Mouse (Mus musculus): ENCODE measurements around the gene Rhof.

Gene Rhof

GRCm38 (mm10) chr5:123134875-123135382 lies 2.4 kb upstream of the Rhof start:
- no peak for DNase-seq

GRCm38 (mm10) chr5:123134186-123134874 lies 1.8 kb upstream of the Rhof start:
- DNase-seq: peak; percentile 88 to 92

DNA sequence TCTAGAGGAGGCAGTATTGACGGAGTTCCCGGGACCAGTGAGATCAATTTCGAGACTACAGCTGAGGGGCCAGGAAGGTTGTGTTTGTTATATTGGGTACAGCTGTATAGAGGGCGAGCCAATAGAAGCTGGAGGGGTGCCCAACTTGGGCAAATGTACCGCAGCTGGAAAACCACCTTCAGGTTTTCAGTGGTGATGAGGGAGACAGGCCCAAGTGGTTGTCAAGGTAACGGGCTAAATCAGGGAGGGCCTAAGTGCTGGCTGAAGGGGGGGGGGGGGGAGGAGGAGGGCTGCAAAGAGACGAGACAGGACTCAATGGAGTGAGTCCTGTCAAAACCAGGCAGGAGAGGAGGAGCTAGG lies 1.3 kb upstream of the Rhof start:
- DNase-seq: peak; percentile 62 to 70

GRCm38 (mm10) chr5:123133083-123133783 lies 741 bp upstream of the Rhof start:
- DNase-seq: peak; percentile 92 to 95

DNA sequence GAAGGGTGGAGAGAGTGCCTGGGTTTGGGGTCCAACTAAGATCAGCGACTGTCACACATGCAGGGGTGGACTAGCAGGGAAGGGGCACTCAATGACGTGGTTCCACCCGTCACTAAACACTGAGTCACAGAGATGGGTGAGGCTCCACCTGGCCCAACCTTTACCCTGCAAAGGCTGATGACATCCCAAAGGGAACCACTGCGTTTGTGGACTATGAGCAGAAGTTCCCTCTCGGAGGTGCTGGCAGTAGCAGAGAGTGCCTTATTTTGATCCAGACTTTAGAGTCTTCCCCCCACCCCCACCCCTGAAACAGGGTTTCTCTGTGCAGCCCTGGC lies 1.7 kb downstream of the Rhof start:
- DNase-seq: no peak

DNA sequence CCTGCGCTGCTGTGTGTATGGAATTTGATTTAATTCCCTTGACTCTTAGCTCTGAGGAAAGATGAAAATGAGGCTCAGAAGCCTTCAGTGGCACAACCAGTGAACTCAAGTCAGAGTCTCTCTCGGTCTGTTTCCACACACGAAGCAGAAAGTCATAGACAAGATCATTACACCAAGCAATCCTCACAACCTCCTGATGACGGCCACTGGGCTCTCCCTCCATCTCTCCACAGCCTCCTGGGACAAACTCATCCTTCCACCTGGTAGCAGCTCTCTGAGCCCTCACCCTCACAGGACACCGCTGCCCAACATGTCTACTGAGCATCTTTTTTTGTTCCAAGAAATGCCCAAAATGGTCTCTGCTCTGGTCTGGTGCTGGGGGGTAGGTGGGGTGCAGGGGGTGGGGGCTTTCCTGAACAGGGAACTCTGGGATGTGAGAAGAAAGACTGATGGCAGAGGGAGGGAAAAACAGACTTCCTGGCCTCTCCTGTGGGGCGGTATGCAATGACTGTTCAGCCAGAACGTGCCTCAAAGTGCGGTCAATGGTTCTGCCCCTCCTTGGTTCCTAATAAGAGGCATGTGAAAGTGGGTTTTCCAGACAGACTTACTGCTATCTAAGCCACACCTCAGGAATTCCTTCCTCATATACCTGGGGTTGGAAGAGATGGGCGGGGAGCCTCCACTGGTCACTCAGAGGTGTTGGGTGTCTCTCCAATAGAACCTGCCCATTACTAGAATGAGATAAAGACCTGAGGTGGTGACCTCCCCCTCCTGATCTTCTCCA lies 2.3 kb downstream of the Rhof start:
- no peak for DNase-seq

DNA sequence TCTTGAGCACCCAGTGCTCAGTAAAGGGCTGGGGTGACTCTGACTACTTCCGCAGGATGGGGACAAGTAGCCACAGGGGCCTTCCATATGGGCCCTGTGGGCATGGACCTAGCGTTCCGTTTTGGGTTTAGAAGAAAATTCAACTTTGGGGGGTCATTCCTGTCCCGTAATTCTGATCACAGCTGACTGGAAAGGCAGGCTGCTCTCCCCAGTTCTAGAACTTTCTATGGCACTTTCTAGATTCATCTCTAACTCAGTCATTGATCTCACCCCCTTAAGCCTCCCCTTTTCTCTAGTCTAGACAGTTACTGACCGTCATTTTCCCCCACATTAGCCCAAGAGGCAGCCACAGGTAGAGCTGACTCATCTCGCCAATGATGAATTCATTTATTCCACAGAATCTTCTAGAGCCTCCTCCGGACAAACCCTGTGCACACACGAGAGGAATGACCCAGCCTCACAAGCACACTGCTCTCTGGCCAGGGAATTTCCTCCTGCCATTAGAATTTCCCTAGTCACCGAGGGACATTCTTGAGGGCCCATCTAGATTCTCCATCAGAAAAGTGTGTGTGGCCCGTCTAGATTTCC lies 3.2 kb downstream of the Rhof start:
- no peak for DNase-seq

DNA sequence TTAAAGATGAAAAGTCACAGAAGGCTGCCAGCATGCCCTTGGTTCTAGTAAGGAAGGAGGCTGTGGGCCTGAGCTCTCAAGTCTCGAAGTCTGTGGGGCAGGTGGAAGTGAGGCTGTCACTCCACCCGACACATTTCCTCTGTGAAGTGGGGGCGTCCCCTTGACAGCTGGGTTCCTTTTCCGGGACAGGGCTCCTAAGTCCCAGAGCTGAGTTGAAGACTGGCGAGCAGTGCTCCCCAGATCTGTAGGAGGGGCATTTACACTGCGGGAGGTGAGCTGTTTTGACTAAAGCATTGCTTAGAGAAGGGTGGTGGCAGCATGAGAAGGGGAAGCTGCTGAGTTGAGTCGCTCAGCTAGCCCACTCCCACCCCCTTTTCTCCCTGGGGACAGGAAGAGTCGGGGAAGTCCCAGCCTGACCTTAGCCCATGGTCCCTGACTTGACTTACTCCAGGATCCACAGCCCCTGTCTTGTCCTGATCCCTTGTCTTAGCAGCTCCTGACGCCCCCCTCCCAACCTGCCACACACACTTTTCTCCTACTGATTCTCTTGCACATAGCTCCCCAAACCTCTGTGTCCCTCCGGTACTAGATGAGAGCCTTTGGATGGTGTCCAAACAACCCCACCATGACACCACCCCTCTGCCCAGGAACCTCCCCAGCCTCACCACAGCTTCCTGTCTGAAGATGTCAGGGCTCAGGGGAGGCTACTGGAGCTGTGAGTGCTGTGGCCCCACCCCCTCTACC lies 3.9 kb downstream of the Rhof start:
- no peak for DNase-seq

DNA sequence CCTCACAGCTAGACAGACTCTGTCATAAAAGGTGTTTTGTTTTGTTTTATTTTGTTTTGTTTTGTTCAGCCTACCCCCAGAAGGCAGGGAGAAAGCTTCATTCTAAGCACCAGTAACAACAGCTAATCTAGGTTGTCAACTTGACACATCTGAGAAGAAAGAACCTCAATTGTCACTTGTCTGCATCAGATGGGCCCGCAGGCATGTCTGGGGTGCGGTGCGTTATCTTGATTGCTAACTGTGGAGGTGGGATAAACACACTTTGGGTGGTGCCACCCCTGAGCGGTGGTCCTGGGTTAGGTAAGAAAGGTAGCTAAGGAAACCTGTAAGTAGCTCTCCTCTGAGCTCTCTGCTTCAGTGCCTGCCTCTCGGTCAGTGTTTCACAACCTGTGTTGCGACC lies 5.5 kb downstream of the Rhof start:
- no peak for DNase-seq

DNA sequence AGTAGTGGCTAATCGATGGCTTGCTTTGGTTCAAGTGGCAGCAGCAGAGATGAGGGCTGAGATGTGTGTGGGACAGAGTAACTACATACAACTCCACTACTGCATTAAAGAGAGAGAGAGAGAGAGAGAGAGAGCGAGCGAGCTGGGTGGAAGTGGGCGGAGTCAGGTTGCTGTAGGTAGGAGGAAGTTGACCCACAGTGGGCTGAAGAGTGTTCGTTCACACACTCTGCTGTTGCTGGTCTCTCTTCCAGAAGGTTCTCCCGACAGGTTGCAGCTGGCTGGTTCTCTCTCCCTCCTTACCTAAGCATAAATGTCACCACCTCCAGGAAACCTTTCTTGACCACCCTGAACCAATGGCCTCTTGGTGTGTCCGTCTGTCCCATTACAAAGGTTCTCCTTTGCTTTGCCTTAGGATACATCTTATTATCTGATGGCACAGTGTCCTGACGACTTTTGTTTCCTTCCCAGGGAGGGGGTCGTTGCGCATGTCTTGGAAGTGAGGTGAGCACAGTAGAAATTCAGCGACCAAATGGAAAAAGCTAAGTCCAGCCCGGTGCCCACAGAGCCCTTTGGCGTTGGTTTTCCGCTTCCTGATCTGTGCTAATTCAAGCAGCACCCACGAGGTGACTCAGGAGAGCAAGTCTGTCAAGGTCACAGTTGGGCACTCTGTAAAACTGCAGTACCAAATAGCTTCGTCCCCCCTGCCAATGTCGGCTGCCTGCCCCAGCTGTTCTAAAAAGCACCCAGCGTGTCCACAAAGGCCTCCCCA lies 6.7 kb downstream of the Rhof start:
- DNase-seq: peak in 1 of 2 experiments; percentile 3

GRCm38 (mm10) chr5:123125105-123125504 lies 7.4 kb downstream of the Rhof start:
- DNase-seq: no peak

- peak in 1 of 2 experiments; percentile 60 for DNase-seq
Measured at GRCm38 (mm10) chr5:123122181-123122580, 10.3 kb downstream of the Rhof start.

DNA sequence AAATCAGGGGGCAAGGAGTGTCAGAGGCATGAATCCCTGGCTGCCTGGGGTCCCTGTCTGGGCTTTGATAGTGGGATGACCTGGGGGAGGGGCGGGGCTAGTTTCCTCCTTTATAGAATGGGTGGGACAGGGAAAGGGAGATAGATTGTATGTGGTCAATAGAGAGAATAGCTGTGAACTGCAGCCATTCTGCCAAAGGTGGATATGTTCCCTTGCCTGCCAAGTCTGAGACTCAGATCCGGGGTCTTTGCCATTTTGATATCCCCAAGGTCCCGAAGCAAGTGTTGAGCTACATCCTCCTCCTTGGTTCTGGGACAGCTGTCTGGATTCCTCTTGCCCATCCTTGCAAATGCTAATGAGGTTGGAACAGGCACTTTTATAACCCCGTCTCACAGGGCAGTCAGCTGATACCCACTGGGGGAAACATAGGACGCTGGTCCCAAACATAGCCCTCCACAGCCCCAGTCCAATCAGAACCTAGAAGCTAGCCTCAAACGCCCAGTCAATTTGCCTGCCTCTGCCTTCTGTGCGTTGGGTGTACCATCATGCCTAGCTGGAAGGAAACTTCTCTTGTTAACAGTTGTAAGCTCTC lies 11.8 kb downstream of the Rhof start:
- peak; percentile 71 to 73 for DNase-seq

- peak in 1 of 2 experiments; percentile 54 for DNase-seq
Measured at GRCm38 (mm10) chr5:123118826-123119225, 13.7 kb downstream of the Rhof start.

- DNase-seq: no peak
Measured at GRCm38 (mm10) chr5:123117773-123118172, 14.7 kb downstream of the Rhof start.

GRCm38 (mm10) chr5:123117257-123117656 lies 15.2 kb downstream of the Rhof start:
- peak; percentile 89 to 91 for DNase-seq

- no peak for DNase-seq
Measured at GRCm38 (mm10) chr5:123116080-123116479, 16.4 kb downstream of the Rhof start.

DNA sequence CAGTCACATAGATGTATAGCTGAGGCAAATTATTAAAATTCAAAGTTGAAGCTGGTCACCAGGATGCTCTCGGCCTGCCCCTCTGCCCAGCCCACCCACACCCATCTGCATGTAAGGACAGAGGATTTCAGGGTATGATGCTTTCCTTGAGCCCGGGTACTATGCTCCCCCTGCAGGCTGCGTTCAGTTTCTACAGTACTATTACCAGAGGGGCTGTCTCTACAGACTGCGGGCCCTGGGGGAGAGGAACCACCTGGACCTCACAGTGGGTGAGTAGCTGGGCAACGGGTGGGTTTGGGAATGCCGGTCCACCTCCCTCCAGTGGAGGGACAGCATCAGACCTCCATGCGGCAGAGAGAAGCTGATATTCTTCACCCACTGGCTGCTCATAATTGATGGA lies 17.6 kb downstream of the Rhof start:
- DNase-seq: peak; percentile 68 to 69

GRCm38 (mm10) chr5:123114109-123114508 lies 18.4 kb downstream of the Rhof start:
- no peak for DNase-seq

DNA sequence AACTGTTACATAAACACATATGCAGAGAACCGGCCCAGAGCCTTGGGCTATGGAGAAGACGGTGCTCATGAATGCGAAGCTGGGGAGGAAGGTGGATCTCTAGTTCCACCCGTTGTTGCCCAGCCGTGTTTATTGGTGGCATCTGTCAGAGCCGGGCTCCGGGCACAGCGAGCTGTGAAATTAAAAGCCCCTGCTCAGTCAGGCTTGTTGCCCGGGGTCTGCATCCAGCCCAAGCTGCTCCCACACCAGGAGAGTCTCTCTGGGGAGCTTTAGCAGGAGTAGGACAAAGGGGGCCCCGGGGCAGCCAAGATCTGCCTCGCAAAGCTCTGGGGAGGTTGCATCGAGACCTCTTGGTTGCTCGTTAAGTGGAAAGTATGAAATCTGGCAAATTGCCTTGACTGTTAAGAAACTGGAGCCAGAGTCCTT lies 22.2 kb downstream of the Rhof start:
- DNase-seq: peak; percentile 63 to 75
